Mouse (Mus musculus): ENCODE measurements at regions not wholly inside any gene's neighbourhood (a gene's known extent, or its start where the extent isn't known, plus 50 kb on each side); places are given as distances from the start of the nearest gene placed in this dataset.

GRCm38 (mm10) chr8:29460119-29460518 is 2012.6 kb downstream of the Poteg start:
- peak in 1 of 2 experiments; percentile 4 for DNase-seq (ENCODE audit: extremely low spot score in 1 of 2, low spot score in 1 of 2)

- no peak for DNase-seq (ENCODE audit: extremely low spot score in 1 of 2, low spot score in 1 of 2)
Measured at GRCm38 (mm10) chr8:29492931-29493330, 2045.5 kb downstream of the Poteg start.

DNA sequence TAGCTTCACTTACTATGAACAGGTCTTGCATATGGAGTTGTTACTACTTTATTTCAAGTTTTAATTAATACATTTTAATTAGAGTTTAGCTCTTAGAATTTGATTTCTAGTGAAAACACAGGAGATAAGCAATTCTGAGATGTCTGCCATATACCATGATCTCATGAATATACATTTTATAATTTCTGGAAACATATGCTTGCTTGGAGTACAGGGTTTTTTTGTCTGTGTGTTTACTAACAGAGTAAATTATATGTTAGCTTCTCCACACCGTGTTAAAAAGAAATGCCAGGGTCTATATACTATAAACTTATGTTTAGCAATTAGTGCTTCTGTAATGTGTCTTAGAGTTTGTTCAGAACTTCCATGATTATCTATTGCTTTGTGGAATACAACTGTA is 2079.9 kb downstream of the Poteg start:
- no peak for DNase-seq (ENCODE audit: extremely low spot score in 1 of 2, low spot score in 1 of 2)

DNA sequence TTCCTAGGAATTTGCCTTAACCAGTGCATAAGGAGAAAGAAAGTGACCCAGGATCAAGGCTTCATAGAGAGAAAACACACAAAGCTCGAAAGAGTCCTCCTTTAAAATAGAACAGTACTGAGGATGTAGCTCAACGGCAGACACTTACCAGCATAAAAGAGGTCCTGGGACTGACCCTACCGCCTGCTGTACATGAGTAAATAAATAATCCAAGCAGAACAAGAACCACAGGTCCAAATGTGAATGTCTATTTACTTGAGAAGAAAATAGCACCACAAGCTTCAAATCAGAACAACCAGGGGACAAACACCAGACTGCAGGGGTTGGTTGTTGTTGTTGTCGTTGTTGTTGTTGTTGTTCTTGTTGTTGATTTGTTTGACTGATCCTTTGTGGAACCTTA is 2084.1 kb downstream of the Poteg start:
- no peak for DNase-seq (ENCODE audit: extremely low spot score in 1 of 2, low spot score in 1 of 2)

DNA sequence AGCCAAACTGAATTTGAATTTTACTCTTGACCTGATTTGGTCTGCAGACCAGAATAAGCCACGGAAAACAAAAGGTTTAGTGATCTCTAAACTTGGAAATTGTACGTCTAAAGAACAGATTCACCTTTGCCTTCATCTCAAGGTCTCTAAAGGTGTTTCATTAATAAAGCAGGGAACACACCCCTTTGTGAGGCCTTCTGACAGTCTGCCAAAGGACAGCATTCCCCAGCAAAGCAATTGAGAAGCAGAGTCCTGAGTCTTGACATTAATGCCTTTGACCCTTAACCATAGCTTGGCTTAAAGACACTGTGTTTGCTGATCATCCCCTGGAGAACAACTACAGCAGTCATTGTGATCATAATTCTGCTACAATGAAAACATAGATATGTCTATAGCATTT is 2090.5 kb downstream of the Poteg start:
- no peak for DNase-seq (ENCODE audit: extremely low spot score in 1 of 2, low spot score in 1 of 2)

GRCm38 (mm10) chr8:29539856-29540255 is 2092.4 kb downstream of the Poteg start:
- no peak for DNase-seq (ENCODE audit: extremely low spot score in 1 of 2, low spot score in 1 of 2)

GRCm38 (mm10) chr8:29544142-29544541 is 2096.7 kb downstream of the Poteg start:
- no peak for DNase-seq (ENCODE audit: extremely low spot score in 1 of 2, low spot score in 1 of 2)

- no peak for DNase-seq (ENCODE audit: extremely low spot score in 1 of 2, low spot score in 1 of 2)
Measured at GRCm38 (mm10) chr8:29585671-29586070, 2138.2 kb downstream of the Poteg start.

GRCm38 (mm10) chr8:29594129-29594528 is 2146.7 kb downstream of the Poteg start:
- peak in 1 of 2 experiments; percentile 6 for DNase-seq (ENCODE audit: extremely low spot score in 1 of 2, low spot score in 1 of 2)

- DNase-seq (ENCODE audit: extremely low spot score in 1 of 2, low spot score in 1 of 2), result no peak
Measured at GRCm38 (mm10) chr8:29614098-29614497, 2166.6 kb downstream of the Poteg start.

- DNase-seq (ENCODE audit: extremely low spot score in 1 of 2, low spot score in 1 of 2), result no peak
Measured at GRCm38 (mm10) chr8:29661616-29662015, 2214.1 kb downstream of the Poteg start.

DNA sequence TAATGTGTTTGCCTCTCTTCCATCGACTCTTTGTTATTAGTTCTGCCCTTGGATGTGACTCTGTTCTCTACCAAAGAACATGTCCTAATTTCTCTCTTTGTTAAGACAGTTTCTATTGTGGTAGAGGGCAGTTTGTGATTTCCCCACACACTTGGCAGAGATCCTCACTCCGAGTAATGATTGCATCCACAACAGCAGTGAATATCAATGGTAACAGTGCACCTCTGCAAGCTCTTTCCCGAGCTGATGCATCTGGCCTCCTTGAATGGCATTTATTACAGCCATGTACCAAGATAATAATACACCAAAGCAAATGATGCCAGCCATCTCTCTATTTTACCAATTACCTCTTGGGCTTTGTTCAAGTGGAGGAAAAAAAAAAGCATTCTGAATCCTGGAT is 2228.4 kb downstream of the Poteg start:
- DNase-seq (ENCODE audit: extremely low spot score in 1 of 2, low spot score in 1 of 2), result no peak

GRCm38 (mm10) chr8:29683340-29683739 is 2235.9 kb downstream of the Poteg start:
- no peak for DNase-seq (ENCODE audit: extremely low spot score in 1 of 2, low spot score in 1 of 2)

- no peak for DNase-seq (ENCODE audit: extremely low spot score in 1 of 2, low spot score in 1 of 2)
Measured at GRCm38 (mm10) chr8:29686594-29686993, 2239.1 kb downstream of the Poteg start.

GRCm38 (mm10) chr8:29695698-29696097 is 2248.2 kb downstream of the Poteg start:
- DNase-seq (ENCODE audit: extremely low spot score in 1 of 2, low spot score in 1 of 2), result no peak

Measured in frontal cortex, adult 2 months (tissue).